ENCODE assay signal across 9 mouse cellular contexts in the genomic region with DNA sequence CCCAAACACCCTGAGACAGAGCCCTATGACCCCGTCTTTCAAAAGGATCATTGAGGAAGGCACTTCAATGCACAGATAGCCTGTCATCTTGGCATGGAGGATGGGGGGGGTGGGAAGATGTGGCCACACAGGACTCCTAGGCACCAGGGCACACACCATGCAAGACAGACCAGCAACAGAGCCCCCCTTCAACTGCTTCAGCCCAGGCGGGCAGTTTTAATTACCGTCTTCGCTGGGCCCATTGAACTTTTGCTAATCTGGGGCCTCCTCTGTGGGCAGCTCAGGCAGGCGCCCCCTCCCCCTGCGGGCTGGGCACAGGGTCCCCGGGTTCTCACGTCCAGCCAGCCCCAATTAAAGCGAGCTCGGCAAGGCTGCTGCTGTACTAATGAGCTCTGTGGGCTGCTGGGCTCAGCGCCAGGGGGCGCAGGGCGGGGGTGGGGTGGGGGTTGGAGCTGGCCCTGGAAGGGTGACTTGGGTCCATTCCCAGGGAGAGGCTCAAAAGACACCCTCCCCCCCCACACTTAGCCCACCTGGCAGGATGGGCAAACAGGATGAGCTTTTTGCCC. TPM values are rescaled to one million over a fixed set of nuclear protein-coding genes. Genes with fewer than 3 reads are reported as not detected.
DNase-seq lines count a peak whose midpoint lies in the region; ATAC-seq and TF ChIP-seq lines count a peak whose summit lies in the region.
"Had no signal": no experiment of that assay in that cellular context is flagged by ENCODE, and none has a peak within 500 bp of the region (broad histone marks: within the 10 kb centered on the region; RNA-seq: fewer than 3 reads in every experiment).

No protein-coding gene starts in this region.

- TF ChIP-seq CTCF in midbrain, postnatal 0 days (IDR thresholded peaks at IDR 0.05) = no peak

- no peak for DNase-seq in heart, adult 8-10 months (ENCODE audit: low spot score)
- DNase-seq in forebrain, embryonic 11.5 days (ENCODE audit: low spot score) = peak; percentile 92
- DNase-seq in layer of hippocampus, postnatal 36 days = peak; percentile 48 to 75
- peak; percentile 69 for DNase-seq in midbrain, postnatal 0 days (ENCODE audit: low spot score)
- no peak for DNase-seq in spleen, adult 18-20 months
- no peak for DNase-seq in adrenal gland, adult 18-20 months (ENCODE audit: low spot score in 2 of 2)
- DNase-seq in cerebellum, adult 11 months = no peak
- DNase-seq: heart, postnatal 36 days had no signal

- no peak overlapping the region for H3K27ac ChIP-seq in heart, embryonic 13.5 days (replicated peaks)
- peak overlapping the region; percentile 48; the same call in 1 of the 2 replicates for H3K27ac ChIP-seq in forebrain, embryonic 11.5 days (ENCODE audit: low read depth, low read length)
- H3K27ac ChIP-seq in midbrain, postnatal 0 days (ENCODE audit: low read depth, low read length) = no peak overlapping the region

- ATAC-seq in heart, embryonic 13.5 days (ENCODE audit: extremely low read depth, insufficient number of reproducible peaks, low FRiP score, low TSS enrichment) = no peak
- ATAC-seq in forebrain, embryonic 11.5 days (replicated peaks; ENCODE audit: low FRiP score) = peak; percentile 65
- no peak for ATAC-seq in midbrain, postnatal 0 days (ENCODE audit: low FRiP score)

- H3K9ac ChIP-seq in heart, embryonic 13.5 days = peak overlapping the region; percentile 53
- no peak overlapping the region; the same call in 1 of the 2 replicates for H3K9ac ChIP-seq in forebrain, embryonic 11.5 days (ENCODE audit: low read length)
- no peak overlapping the region for H3K9ac ChIP-seq in midbrain, postnatal 0 days (replicated peaks; ENCODE audit: low read length, poor library complexity, severe bottlenecking)

- H3K9me3 ChIP-seq in heart, embryonic 13.5 days = no peaks in the 10 kb centered on the region
- H3K9me3 ChIP-seq in forebrain, embryonic 11.5 days (ENCODE audit: control insufficient read depth, low read length) = no peaks in the 10 kb centered on the region
- no peaks in the 10 kb centered on the region for H3K9me3 ChIP-seq in midbrain, postnatal 0 days (ENCODE audit: low read length)

- no peaks in the 10 kb centered on the region for H3K36me3 ChIP-seq in heart, embryonic 13.5 days
- H3K36me3 ChIP-seq in forebrain, embryonic 11.5 days (ENCODE audit: control insufficient read depth, insufficient read depth, low read length) = no peaks in the 10 kb centered on the region
- no peaks in the 10 kb centered on the region for H3K36me3 ChIP-seq in midbrain, postnatal 0 days (ENCODE audit: insufficient read depth, low read length)

- no peak overlapping the region for H3K4me3 ChIP-seq in heart, embryonic 13.5 days
- H3K4me3 ChIP-seq in forebrain, embryonic 11.5 days (ENCODE audit: low read depth, low read length) = no peak overlapping the region
- no peak overlapping the region for H3K4me3 ChIP-seq in midbrain, postnatal 0 days (ENCODE audit: low read depth, low read length)

- peaks cover 66% of the 10 kb centered on the region for H3K27me3 ChIP-seq in heart, embryonic 13.5 days (replicated peaks)
- peaks cover 58% of the 10 kb centered on the region for H3K27me3 ChIP-seq in forebrain, embryonic 11.5 days (ENCODE audit: control insufficient read depth, insufficient read depth, low read length)
- peaks cover 16% of the 10 kb centered on the region for H3K27me3 ChIP-seq in midbrain, postnatal 0 days (ENCODE audit: insufficient read depth, low read length)

- H3K4me1 ChIP-seq in heart, embryonic 13.5 days = peaks cover 47% of the 10 kb centered on the region
- peaks cover 62% of the 10 kb centered on the region for H3K4me1 ChIP-seq in forebrain, embryonic 11.5 days (replicated peaks; ENCODE audit: control insufficient read depth, insufficient read depth, low read length)
- H3K4me1 ChIP-seq in midbrain, postnatal 0 days (ENCODE audit: insufficient read depth, low read length) = peaks cover 3% of the 10 kb centered on the region; the same call in 1 of the 2 replicates

- 31% methylated on average over 13 of the region's 13 CpGs for WGBS in heart, embryonic 13.5 days
- WGBS in forebrain, embryonic 11.5 days = 3% methylated on average over 13 of the region's 13 CpGs
- 14% methylated on average over 13 of the region's 13 CpGs for WGBS in midbrain, postnatal 0 days

- no peak overlapping the region for H3K4me2 ChIP-seq in heart, embryonic 13.5 days
- no peak overlapping the region for H3K4me2 ChIP-seq in forebrain, embryonic 11.5 days (ENCODE audit: low read depth, low read length, severe bottlenecking)
- no peak overlapping the region for H3K4me2 ChIP-seq in midbrain, postnatal 0 days (ENCODE audit: low read depth, low read length, poor library complexity, severe bottlenecking)

RNA-seq across cellular contexts. Expression of a gene that starts 23.4 kb away (rescaled TPM):
- 4.1 and 4.3 TPM in 2 replicates for polyA plus RNA-seq in heart, embryonic 13.5 days (2015; fragmentation: Nextera tagmentation; extraction: Ambion mirVana)
- 10 to 100 TPM in 2 of 4 experiments, 1 to 10 TPM in 2; 5.7 to 10.7 (median 9.3) TPM for total RNA-seq in heart, adult 8-10 months (2022)
- 100 and 105 TPM in 2 replicates for polyA plus RNA-seq in forebrain, embryonic 11.5 days (2014; fragmentation: Nextera tagmentation; extraction: Ambion mirVana)
- 100 to 1,000 TPM; 116 to 133 TPM for total RNA-seq in layer of hippocampus, postnatal 36 days (2021)
- total RNA-seq in midbrain, postnatal 0 days (2014; rRNA removed) = 71.3 and 81.6 TPM in 2 replicates
- polyA plus RNA-seq in midbrain, postnatal 0 days (2015; fragmentation: Nextera tagmentation; extraction: Ambion mirVana) = 24.5 and 28.1 TPM in 2 replicates
- total RNA-seq in adrenal gland, adult 18-20 months (2021) = 1 to 10 TPM; 3.1 to 6.1 TPM

RNA-seq across cellular contexts. Expression of a gene that starts 39.8 kb away (rescaled TPM):
- 32.0 and 33.0 TPM in 2 replicates for polyA plus RNA-seq in heart, embryonic 13.5 days (2015; fragmentation: Nextera tagmentation; extraction: Ambion mirVana)
- total RNA-seq in heart, adult 8-10 months (2022) = 10 to 100 TPM; 20.4 to 22.2 (median 21.9) TPM
- 39.3 and 41.8 TPM in 2 replicates for polyA plus RNA-seq in forebrain, embryonic 11.5 days (2014; fragmentation: Nextera tagmentation; extraction: Ambion mirVana)
- 10 to 100 TPM; 23.0 to 25.6 TPM for total RNA-seq in layer of hippocampus, postnatal 36 days (2021)
- total RNA-seq in midbrain, postnatal 0 days (2014; rRNA removed) = 26.0 and 29.5 TPM in 2 replicates
- 17.3 and 21.4 TPM in 2 replicates for polyA plus RNA-seq in midbrain, postnatal 0 days (2015; fragmentation: Nextera tagmentation; extraction: Ambion mirVana)
- total RNA-seq in adrenal gland, adult 18-20 months (2021) = 10 to 100 TPM; 25.7 to 28.9 TPM

RNA-seq across cellular contexts. Expression of a gene that starts 40.1 kb away (rescaled TPM):
- 122 and 125 TPM in 2 replicates for polyA plus RNA-seq in heart, embryonic 13.5 days (2015; fragmentation: Nextera tagmentation; extraction: Ambion mirVana)
- 1 to 10 TPM; 1.6 to 3.1 (median 2.1) TPM for total RNA-seq in heart, adult 8-10 months (2022)
- 331 and 332 TPM in 2 replicates for polyA plus RNA-seq in forebrain, embryonic 11.5 days (2014; fragmentation: Nextera tagmentation; extraction: Ambion mirVana)
- total RNA-seq in layer of hippocampus, postnatal 36 days (2021) = 1 to 10 TPM; 3.8 to 5.2 TPM
- total RNA-seq in midbrain, postnatal 0 days (2014; rRNA removed) = 9.9 and 17.4 TPM in 2 replicates
- 18.7 and 21.3 TPM in 2 replicates for polyA plus RNA-seq in midbrain, postnatal 0 days (2015; fragmentation: Nextera tagmentation; extraction: Ambion mirVana)
- 1 to 10 TPM; 2.9 to 3.1 TPM for total RNA-seq in adrenal gland, adult 18-20 months (2021)

RNA-seq across cellular contexts. Expression of a gene that starts 45.7 kb away (rescaled TPM):
- 114 and 121 TPM in 2 replicates for polyA plus RNA-seq in heart, embryonic 13.5 days (2015; fragmentation: Nextera tagmentation; extraction: Ambion mirVana)
- total RNA-seq in heart, adult 8-10 months (2022) = 10 to 100 TPM in 2 of 4 experiments, 1 to 10 TPM in 2; 8.8 to 12.0 (median 10.6) TPM
- 295 and 321 TPM in 2 replicates for polyA plus RNA-seq in forebrain, embryonic 11.5 days (2014; fragmentation: Nextera tagmentation; extraction: Ambion mirVana)
- total RNA-seq in layer of hippocampus, postnatal 36 days (2021) = 10 to 100 TPM; 21.0 to 21.1 TPM
- total RNA-seq in midbrain, postnatal 0 days (2014; rRNA removed) = 91.2 and 99.5 TPM in 2 replicates
- 119 and 126 TPM in 2 replicates for polyA plus RNA-seq in midbrain, postnatal 0 days (2015; fragmentation: Nextera tagmentation; extraction: Ambion mirVana)
- 10 to 100 TPM; 37.9 to 50.8 TPM for total RNA-seq in adrenal gland, adult 18-20 months (2021)

Comparison
In these comparisons a context has a peak if more than half of its experiments do, and no peak if none do; other contexts are left out.
1. DNase-seq: peak in forebrain, embryonic 11.5 days (single experiment), layer of hippocampus, postnatal 36 days (2 of 2) and midbrain, postnatal 0 days (single experiment); none in heart, adult 8-10 months (single experiment), spleen, adult 18-20 months (0 of 2), adrenal gland, adult 18-20 months (0 of 2) and cerebellum, adult 11 months (single experiment).